Mouse (Mus musculus): ENCODE data around the gene Klhdc3. TPM values are rescaled to one million over a fixed set of nuclear protein-coding genes. Genes with fewer than 3 reads are reported as not detected.

Gene Klhdc3
- polyA plus RNA-seq, 1 experiment, result 99.3 TPM

DNA sequence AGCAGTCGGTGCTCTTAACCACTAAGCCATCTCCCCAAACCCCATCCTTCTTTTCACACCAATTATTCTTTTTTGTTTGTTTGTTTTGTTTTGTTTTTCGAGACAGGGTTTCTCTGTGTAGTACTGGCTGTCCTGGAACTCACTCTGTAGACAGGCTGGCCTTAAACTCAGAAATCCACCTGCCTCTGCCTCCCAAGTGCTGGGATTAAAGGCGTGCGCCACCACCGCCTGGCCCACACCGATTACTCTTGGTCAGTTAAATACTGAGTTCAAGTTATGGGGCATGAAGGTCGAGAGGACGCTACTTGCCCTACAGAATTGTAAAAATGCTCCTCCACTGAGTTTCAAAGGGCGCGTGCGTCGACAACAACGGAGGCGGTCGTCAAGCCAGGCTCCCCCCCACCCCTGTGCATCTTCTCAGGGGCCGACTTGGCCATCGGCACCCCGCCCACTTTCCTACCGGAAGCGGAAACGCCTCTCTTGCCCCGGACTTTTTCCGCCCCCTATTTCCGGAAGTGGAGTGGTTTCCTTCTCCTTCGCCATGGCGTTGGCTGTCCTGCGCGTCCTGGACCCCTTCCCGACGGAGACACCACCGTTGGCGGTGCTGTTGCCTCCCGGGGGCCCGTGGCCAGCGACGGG, 30.4 kb upstream of the Klhdc3 start, which contains the start of gene Pex6:
Gene Pex6, plus strand, starts transcription at position 505 of the 639 bp plus-strand sequence.
- Histone ChIP-seq H3K4me1 (ENCODE audit: control insufficient read depth, insufficient read depth, insufficient read length, low read length) (peaks cover 3% of the 10 kb centered on the region; the same call in 1 of the 2 replicates), H3K4me3 (ENCODE audit: low read depth, low read length) (peak within 1 kb of the TSS; percentile 92), H3K36me3 (ENCODE audit: control insufficient read depth, insufficient read depth, low read length) (peaks cover 17% of the 10 kb centered on the region), H3K27me3 (ENCODE audit: control insufficient read depth, insufficient read depth, low read length) (no peaks in the 10 kb centered on the region), H3K27ac (ENCODE audit: insufficient read depth, low read depth, low read length) (peak within 1 kb of the TSS; percentile 38)
- TF ChIP-seq POLR2A (IDR thresholded peaks at IDR 0.05; ENCODE audit: low read depth, low read length) (peak; percentile 55; the same call in 1 of the 2 replicates), CTCF (IDR thresholded peaks at IDR 0.05; ENCODE audit: extremely low read depth, insufficient read length, insufficient replicate concordance, low read depth, low read length) (no peak)
- 5% methylated on average over 36 of the region's 36 CpGs for WGBS

GRCm38 (mm10) chr17:46706375-46707089, 25.8 kb upstream of the Klhdc3 start:
- H3K27ac ChIP-seq (ENCODE audit: insufficient read depth, low read depth, low read length), result no peak overlapping the region
- 93% methylated on average over 14 of the region's 14 CpGs for WGBS
- TF ChIP-seq POLR2A (IDR thresholded peaks at IDR 0.05; ENCODE audit: low read depth, low read length) (no peak), CTCF (IDR thresholded peaks at IDR 0.05; ENCODE audit: extremely low read depth, insufficient read length, insufficient replicate concordance, low read depth, low read length) (no peak)
- H3K4me1 ChIP-seq (ENCODE audit: control insufficient read depth, insufficient read depth, insufficient read length, low read length), result peaks cover 10% of the 10 kb centered on the region
- H3K4me3 ChIP-seq (ENCODE audit: low read depth, low read length), result no peak overlapping the region
- H3K27me3 ChIP-seq (ENCODE audit: control insufficient read depth, insufficient read depth, low read length), result no peaks in the 10 kb centered on the region
- H3K36me3 ChIP-seq (ENCODE audit: control insufficient read depth, insufficient read depth, low read length), result no peaks in the 10 kb centered on the region

- Histone ChIP-seq H3K4me3 (ENCODE audit: low read depth, low read length) (peak within 1 kb of the TSS; percentile 79), H3K4me1 (ENCODE audit: control insufficient read depth, insufficient read depth, insufficient read length, low read length) (peaks cover 14% of the 10 kb centered on the region), H3K27me3 (ENCODE audit: control insufficient read depth, insufficient read depth, low read length) (no peaks in the 10 kb centered on the region), H3K36me3 (ENCODE audit: control insufficient read depth, insufficient read depth, low read length) (no peaks in the 10 kb centered on the region), H3K27ac (ENCODE audit: insufficient read depth, low read depth, low read length) (peak within 1 kb of the TSS; percentile 46)
- 1% methylated on average over 48 of the region's 48 CpGs for WGBS
- peak; percentile 90; the same call in 1 of the 2 replicates for TF ChIP-seq POLR2A (IDR thresholded peaks at IDR 0.05; ENCODE audit: low read depth, low read length)
- no peak for TF ChIP-seq CTCF (IDR thresholded peaks at IDR 0.05; ENCODE audit: extremely low read depth, insufficient read length, insufficient replicate concordance, low read depth, low read length)
Measured at GRCm38 (mm10) chr17:46704887-46705835, 24.4 kb upstream of the Klhdc3 start, which contains the start of gene Ppp2r5d. Gene Ppp2r5d (minus strand): TSS chr17:46705111.

GRCm38 (mm10) chr17:46703971-46704886, 23.5 kb upstream of the Klhdc3 start:
- 3% methylated on average over 40 of the region's 41 CpGs for WGBS

DNA sequence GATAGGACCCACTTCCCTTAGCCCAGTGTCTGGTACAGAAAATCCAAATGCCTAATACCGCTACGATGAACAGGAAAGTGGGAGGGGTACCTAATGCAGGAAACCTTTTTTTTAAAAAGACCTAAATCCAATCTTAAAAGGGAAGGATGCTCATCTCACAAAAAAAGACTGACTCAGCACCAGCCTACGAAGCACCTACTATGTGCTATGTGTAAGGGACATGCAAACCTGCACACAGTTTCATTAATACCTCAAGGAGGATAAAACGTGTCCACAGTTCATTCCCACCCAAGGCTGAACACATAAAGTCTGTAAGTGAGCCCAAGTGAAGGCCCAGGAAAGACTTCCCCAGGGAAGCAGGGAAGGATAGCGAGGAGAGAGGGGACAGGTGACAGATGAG, 21.8 kb upstream of the Klhdc3 start:
- Histone ChIP-seq H3K27ac (ENCODE audit: insufficient read depth, low read depth, low read length) (no peak overlapping the region), H3K36me3 (ENCODE audit: control insufficient read depth, insufficient read depth, low read length) (peaks cover 3% of the 10 kb centered on the region; the same call in 1 of the 2 replicates), H3K27me3 (ENCODE audit: control insufficient read depth, insufficient read depth, low read length) (no peaks in the 10 kb centered on the region), H3K4me3 (ENCODE audit: low read depth, low read length) (no peak overlapping the region), H3K4me1 (ENCODE audit: control insufficient read depth, insufficient read depth, insufficient read length, low read length) (peaks cover 32% of the 10 kb centered on the region)
- TF ChIP-seq POLR2A (IDR thresholded peaks at IDR 0.05; ENCODE audit: low read depth, low read length) (no peak), CTCF (IDR thresholded peaks at IDR 0.05; ENCODE audit: extremely low read depth, insufficient read length, insufficient replicate concordance, low read depth, low read length) (no peak)
- WGBS, result 88% methylated on average over 5 of the region's 5 CpGs

More at GRCm38 (mm10) chr17:46703971-46704886, 23.5 kb upstream of the Klhdc3 start:
- Histone ChIP-seq H3K27me3 (ENCODE audit: control insufficient read depth, insufficient read depth, low read length) (no peaks in the 10 kb centered on the region), H3K36me3 (ENCODE audit: control insufficient read depth, insufficient read depth, low read length) (peaks cover 3% of the 10 kb centered on the region; the same call in 1 of the 2 replicates), H3K27ac (ENCODE audit: insufficient read depth, low read depth, low read length) (peak overlapping the region; percentile 38), H3K4me3 (ENCODE audit: low read depth, low read length) (peak overlapping the region; percentile 79), H3K4me1 (ENCODE audit: control insufficient read depth, insufficient read depth, insufficient read length, low read length) (peaks cover 20% of the 10 kb centered on the region)
- TF ChIP-seq CTCF (IDR thresholded peaks at IDR 0.05; ENCODE audit: extremely low read depth, insufficient read length, insufficient replicate concordance, low read depth, low read length), result no peak
- 0 out of 2 replicates have a peak, but pooled peaks have one; percentile 24 for TF ChIP-seq POLR2A (IDR thresholded peaks at IDR 0.05; ENCODE audit: low read depth, low read length)

- TF ChIP-seq CTCF (IDR thresholded peaks at IDR 0.05; ENCODE audit: extremely low read depth, insufficient read length, insufficient replicate concordance, low read depth, low read length) (no peak), POLR2A (IDR thresholded peaks at IDR 0.05; ENCODE audit: low read depth, low read length) (no peak)
Measured at GRCm38 (mm10) chr17:46702100-46702499, 21.4 kb upstream of the Klhdc3 start.

More at GRCm38 (mm10) chr17:46702100-46702499, 21.4 kb upstream of the Klhdc3 start:
- Histone ChIP-seq H3K36me3 (ENCODE audit: control insufficient read depth, insufficient read depth, low read length) (peaks cover 3% of the 10 kb centered on the region; the same call in 1 of the 2 replicates), H3K27me3 (ENCODE audit: control insufficient read depth, insufficient read depth, low read length) (no peaks in the 10 kb centered on the region), H3K27ac (ENCODE audit: insufficient read depth, low read depth, low read length) (no peak overlapping the region), H3K4me1 (ENCODE audit: control insufficient read depth, insufficient read depth, insufficient read length, low read length) (peaks cover 32% of the 10 kb centered on the region), H3K4me3 (ENCODE audit: low read depth, low read length) (no peak overlapping the region)
- WGBS, result 86% methylated on average over 12 of the region's 12 CpGs
